Mouse (Mus musculus): Measurements from ENCODE around the gene Eci2. TPM values are rescaled to one million over a fixed set of nuclear protein-coding genes. Genes with fewer than 3 reads are reported as not detected.
"Not testable (repeated sequence)": the region's sequence is repeated elsewhere in the genome, so short reads cannot be mapped to it uniquely, and the experiment has no call there.

The Eci2 gene
- polyA plus RNA-seq, 1 experiment from 2014 or later = 143 TPM

DNA sequence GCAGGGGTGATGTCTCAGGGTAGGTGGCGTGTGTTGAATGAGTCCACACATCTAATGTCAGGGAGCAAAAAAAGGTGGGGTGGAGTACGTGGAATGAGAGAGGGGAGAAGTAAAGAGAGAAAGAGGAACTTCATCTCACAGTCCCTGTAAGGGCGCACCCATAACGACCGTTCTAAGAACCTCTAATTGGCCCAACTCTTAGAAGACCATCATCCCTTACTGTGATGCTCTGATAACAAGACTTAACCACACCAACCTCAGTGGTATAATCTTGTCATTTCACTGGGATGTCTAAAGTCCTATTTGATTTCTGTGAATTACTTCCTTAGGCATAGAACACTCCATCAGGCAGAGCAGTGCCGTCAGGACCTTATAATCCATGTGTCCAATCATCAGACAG, 9.5 kb downstream of the Eci2 start:
- no peak overlapping the region for H3K27ac ChIP-seq (replicated peaks; ENCODE audit: low read depth, low read length)
- DNase-seq (ENCODE audit: low spot score) = no peak

DNA sequence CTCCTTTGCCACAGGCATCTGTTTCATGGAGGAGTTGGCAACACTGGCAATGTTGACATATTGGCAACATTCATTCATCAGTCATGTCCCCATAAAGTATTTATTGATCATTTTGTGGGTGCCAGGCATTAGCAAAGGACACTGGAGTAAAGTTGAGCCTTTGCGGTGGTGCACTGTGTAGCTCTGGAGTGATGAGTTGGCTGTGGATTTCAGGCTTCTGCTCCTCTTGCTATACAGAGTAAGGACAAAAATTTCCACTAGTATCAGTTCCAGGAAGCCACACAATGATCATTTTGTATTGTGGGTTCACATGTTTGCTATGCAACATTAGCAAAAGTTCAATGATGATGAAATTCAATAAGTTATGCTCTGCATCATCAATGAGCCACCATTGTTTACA, 10.8 kb downstream of the Eci2 start:
- WGBS = 86% methylated on average over 1 of the region's 1 CpGs
- ATAC-seq (replicated peaks; ENCODE audit: insufficient number of reproducible peaks, low FRiP score, low TSS enrichment, low read depth) = no peak

More for the DNA sequence above, 9.5 kb downstream of the Eci2 start:
- ATAC-seq (replicated peaks; ENCODE audit: insufficient number of reproducible peaks, low FRiP score, low TSS enrichment, low read depth) = no peak
- Histone ChIP-seq H3K9me3 (replicated peaks; ENCODE audit: control insufficient read depth, low read length) (no peaks in the 10 kb centered on the region), H3K9ac (replicated peaks; ENCODE audit: low read length) (no peak overlapping the region), H3K36me3 (replicated peaks; ENCODE audit: control insufficient read depth, insufficient read depth, low read depth, low read length) (no peaks in the 10 kb centered on the region), H3K4me3 (ENCODE audit: low read depth, low read length) (no peak overlapping the region), H3K4me2 (ENCODE audit: low read depth, low read length) (no peak overlapping the region), H3K4me1 (ENCODE audit: control insufficient read depth, insufficient read depth, low read length) (no peaks in the 10 kb centered on the region), H3K27me3 (ENCODE audit: control insufficient read depth, insufficient read depth, low read length) (no peaks in the 10 kb centered on the region)
- WGBS = 82% methylated on average over 6 of the region's 6 CpGs

DNA sequence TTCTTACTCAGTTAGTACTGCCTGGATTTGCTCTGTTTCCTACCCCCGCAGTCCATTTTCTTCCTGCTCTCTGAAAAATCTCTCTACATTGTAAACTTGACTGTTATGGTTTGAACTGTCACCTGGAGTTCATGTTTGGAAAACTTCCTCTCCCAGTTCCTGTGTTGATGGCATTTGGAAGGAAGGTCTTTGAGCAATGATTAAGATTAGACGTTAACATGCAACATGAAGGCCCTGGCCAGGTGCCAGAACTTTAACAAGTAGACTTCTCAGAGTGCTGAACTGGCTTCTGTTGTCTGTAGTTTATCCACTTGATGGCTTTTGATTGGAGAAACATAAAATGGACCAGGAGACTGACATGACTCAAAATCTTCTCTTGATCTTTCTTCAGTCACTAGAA, 31.0 kb downstream of the Eci2 start:
- H3K36me3 ChIP-seq (replicated peaks; ENCODE audit: control insufficient read depth, insufficient read depth, low read depth, low read length) = no peaks in the 10 kb centered on the region
- no peak for ATAC-seq (replicated peaks; ENCODE audit: insufficient number of reproducible peaks, low FRiP score, low TSS enrichment, low read depth)
- H3K4me1 ChIP-seq (ENCODE audit: control insufficient read depth, insufficient read depth, low read length) = no peaks in the 10 kb centered on the region
- H3K4me3 ChIP-seq (ENCODE audit: low read depth, low read length) = no peak overlapping the region
- no peaks in the 10 kb centered on the region for H3K9me3 ChIP-seq (replicated peaks; ENCODE audit: control insufficient read depth, low read length)
- H3K9ac ChIP-seq (replicated peaks; ENCODE audit: low read length) = no peak overlapping the region
- no peak overlapping the region for H3K4me2 ChIP-seq (ENCODE audit: low read depth, low read length)
- WGBS = 90% methylated on average over 2 of the region's 2 CpGs
- H3K27me3 ChIP-seq (ENCODE audit: control insufficient read depth, insufficient read depth, low read length) = no peaks in the 10 kb centered on the region
- H3K27ac ChIP-seq (replicated peaks; ENCODE audit: low read depth, low read length) = no peak overlapping the region
- DNase-seq (ENCODE audit: low spot score) = no peak

More for the DNA sequence above, 10.8 kb downstream of the Eci2 start:
- Histone ChIP-seq H3K4me1 (ENCODE audit: control insufficient read depth, insufficient read depth, low read length) (no peaks in the 10 kb centered on the region), H3K27me3 (ENCODE audit: control insufficient read depth, insufficient read depth, low read length) (no peaks in the 10 kb centered on the region), H3K9ac (replicated peaks; ENCODE audit: low read length) (no peak overlapping the region), H3K36me3 (replicated peaks; ENCODE audit: control insufficient read depth, insufficient read depth, low read depth, low read length) (no peaks in the 10 kb centered on the region), H3K27ac (replicated peaks; ENCODE audit: low read depth, low read length) (no peak overlapping the region), H3K4me2 (ENCODE audit: low read depth, low read length) (no peak overlapping the region), H3K4me3 (ENCODE audit: low read depth, low read length) (no peak overlapping the region), H3K9me3 (replicated peaks; ENCODE audit: control insufficient read depth, low read length) (no peaks in the 10 kb centered on the region)
- DNase-seq (ENCODE audit: low spot score) = no peak

DNA sequence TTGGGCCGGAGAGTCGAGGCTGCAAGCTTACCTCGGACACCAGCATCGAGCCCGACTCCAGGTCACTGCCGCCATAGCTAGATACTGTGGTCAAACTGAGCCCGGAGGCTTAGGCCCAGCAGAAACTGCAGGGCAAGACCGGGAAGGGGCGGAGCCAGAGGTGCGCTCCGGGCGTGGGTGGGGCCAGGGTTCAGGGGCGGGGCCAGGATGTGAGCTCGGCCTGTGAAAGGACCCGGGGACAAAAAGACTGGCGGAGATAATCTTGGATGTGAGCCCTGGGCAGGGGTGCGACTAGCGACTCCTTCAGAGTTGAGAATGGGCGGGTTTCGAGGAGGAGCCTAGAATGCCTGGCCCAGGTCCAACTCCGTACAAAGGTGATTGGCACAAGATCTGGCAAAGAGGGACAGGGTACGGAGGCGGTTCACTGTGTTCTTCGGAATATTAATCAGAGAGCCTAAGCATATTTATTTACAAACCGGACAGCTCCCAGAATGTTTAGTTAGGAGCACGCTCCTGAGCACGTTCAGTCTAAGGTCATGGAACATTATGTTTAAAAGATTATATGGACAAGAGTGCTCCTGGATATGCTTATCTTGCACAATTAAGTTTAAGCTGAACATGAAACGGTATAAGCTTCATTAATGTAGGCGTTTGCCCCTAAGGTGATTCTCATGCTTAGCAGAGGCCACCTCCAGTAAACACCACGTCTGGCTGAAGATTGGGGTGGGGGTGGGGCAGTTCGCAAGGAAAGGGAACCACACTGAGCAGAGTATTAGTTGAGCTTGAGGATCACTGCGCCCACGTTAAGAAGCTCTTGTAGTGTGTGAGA, 32.7 kb downstream of the Eci2 start:
- Histone ChIP-seq H3K4me1 (ENCODE audit: control insufficient read depth, insufficient read depth, low read length) (no peaks in the 10 kb centered on the region), H3K27me3 (ENCODE audit: control insufficient read depth, insufficient read depth, low read length) (no peaks in the 10 kb centered on the region), H3K27ac (replicated peaks; ENCODE audit: low read depth, low read length) (peak overlapping the region; percentile 52; the same call in 1 of the 2 replicates), H3K36me3 (replicated peaks; ENCODE audit: control insufficient read depth, insufficient read depth, low read depth, low read length) (no peaks in the 10 kb centered on the region), H3K4me3 (ENCODE audit: low read depth, low read length) (peak overlapping the region; percentile 57), H3K9me3 (replicated peaks; ENCODE audit: control insufficient read depth, low read length) (no peaks in the 10 kb centered on the region), H3K4me2 (ENCODE audit: low read depth, low read length) (peak overlapping the region; percentile 72), H3K9ac (replicated peaks; ENCODE audit: low read length) (peak overlapping the region; percentile 84)
- DNase-seq (ENCODE audit: low spot score) (peak; percentile 95), ATAC-seq (replicated peaks; ENCODE audit: insufficient number of reproducible peaks, low FRiP score, low TSS enrichment, low read depth) (peak; percentile 99)
- 2% methylated on average over 33 of the region's 33 CpGs for WGBS

DNA sequence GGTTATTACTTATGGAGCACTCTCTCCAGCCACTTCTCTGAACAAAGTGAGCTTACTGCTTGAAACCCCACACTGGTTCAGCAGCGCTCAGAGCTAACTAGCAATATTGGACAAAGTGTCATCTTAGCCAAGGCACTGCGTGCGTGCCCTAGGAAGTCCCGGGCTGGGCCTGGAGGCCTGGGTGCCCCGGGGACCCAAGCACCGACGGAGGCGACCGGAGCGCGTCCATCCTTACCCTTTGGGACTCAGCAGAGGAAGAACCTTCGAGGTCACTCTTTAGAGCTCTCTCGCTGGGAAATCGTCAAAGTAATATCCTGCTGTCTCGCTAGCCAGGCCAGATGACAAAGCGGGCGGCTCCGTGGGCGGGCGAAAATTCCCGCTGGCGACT, 33.3 kb downstream of the Eci2 start:
- under 1% methylated on average over 22 of the region's 22 CpGs for WGBS
- Histone ChIP-seq H3K27me3 (ENCODE audit: control insufficient read depth, insufficient read depth, low read length) (no peaks in the 10 kb centered on the region), H3K9ac (replicated peaks; ENCODE audit: low read length) (peak overlapping the region; percentile 84), H3K9me3 (replicated peaks; ENCODE audit: control insufficient read depth, low read length) (no peaks in the 10 kb centered on the region), H3K27ac (replicated peaks; ENCODE audit: low read depth, low read length) (peak overlapping the region; percentile 52; the same call in 1 of the 2 replicates), H3K36me3 (replicated peaks; ENCODE audit: control insufficient read depth, insufficient read depth, low read depth, low read length) (no peaks in the 10 kb centered on the region; the same call in 1 of the 2 replicates), H3K4me2 (ENCODE audit: low read depth, low read length) (peak overlapping the region; percentile 72), H3K4me1 (ENCODE audit: control insufficient read depth, insufficient read depth, low read length) (no peaks in the 10 kb centered on the region), H3K4me3 (ENCODE audit: low read depth, low read length) (peak overlapping the region; percentile 57)
- DNase-seq (ENCODE audit: low spot score) = peak; percentile 48
- ATAC-seq (replicated peaks; ENCODE audit: insufficient number of reproducible peaks, low FRiP score, low TSS enrichment, low read depth) = peak; percentile 64

DNA sequence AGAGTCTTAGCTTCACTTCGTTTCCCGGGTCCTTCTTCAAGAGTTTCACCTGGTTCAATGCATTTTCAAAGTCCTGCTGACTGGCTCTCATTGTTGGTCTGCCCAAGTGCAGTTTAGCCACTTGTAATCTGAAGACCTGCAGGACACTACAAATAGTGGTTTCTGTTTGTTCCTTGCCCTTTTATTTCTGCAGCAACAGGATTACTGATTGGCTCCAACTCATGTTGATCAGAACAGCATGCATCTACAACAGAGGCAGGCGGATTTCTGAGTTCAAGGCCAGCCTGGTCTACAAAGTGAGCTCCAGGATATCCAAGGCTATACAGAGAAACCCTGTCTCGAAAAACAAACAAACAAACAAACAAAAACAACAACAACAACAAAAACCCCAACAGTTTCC, 33.8 kb downstream of the Eci2 start:
- no peaks in the 10 kb centered on the region for H3K9me3 ChIP-seq (replicated peaks; ENCODE audit: control insufficient read depth, low read length)
- no peaks in the 10 kb centered on the region; the same call in 1 of the 2 replicates for H3K36me3 ChIP-seq (replicated peaks; ENCODE audit: control insufficient read depth, insufficient read depth, low read depth, low read length)
- H3K4me1 ChIP-seq (ENCODE audit: control insufficient read depth, insufficient read depth, low read length) = no peaks in the 10 kb centered on the region
- no peak overlapping the region for H3K9ac ChIP-seq (replicated peaks; ENCODE audit: low read length)
- no peak overlapping the region for H3K27ac ChIP-seq (replicated peaks; ENCODE audit: low read depth, low read length)
- H3K4me3 ChIP-seq (ENCODE audit: low read depth, low read length) = peak overlapping the region; percentile 57
- WGBS = 83% methylated on average over 4 of the region's 4 CpGs
- H3K27me3 ChIP-seq (ENCODE audit: control insufficient read depth, insufficient read depth, low read length) = no peaks in the 10 kb centered on the region
- DNase-seq (ENCODE audit: low spot score) (peak; percentile 2), ATAC-seq (replicated peaks; ENCODE audit: insufficient number of reproducible peaks, low FRiP score, low TSS enrichment, low read depth) (no peak)
- H3K4me2 ChIP-seq (ENCODE audit: low read depth, low read length) = peak overlapping the region; percentile 72

DNA sequence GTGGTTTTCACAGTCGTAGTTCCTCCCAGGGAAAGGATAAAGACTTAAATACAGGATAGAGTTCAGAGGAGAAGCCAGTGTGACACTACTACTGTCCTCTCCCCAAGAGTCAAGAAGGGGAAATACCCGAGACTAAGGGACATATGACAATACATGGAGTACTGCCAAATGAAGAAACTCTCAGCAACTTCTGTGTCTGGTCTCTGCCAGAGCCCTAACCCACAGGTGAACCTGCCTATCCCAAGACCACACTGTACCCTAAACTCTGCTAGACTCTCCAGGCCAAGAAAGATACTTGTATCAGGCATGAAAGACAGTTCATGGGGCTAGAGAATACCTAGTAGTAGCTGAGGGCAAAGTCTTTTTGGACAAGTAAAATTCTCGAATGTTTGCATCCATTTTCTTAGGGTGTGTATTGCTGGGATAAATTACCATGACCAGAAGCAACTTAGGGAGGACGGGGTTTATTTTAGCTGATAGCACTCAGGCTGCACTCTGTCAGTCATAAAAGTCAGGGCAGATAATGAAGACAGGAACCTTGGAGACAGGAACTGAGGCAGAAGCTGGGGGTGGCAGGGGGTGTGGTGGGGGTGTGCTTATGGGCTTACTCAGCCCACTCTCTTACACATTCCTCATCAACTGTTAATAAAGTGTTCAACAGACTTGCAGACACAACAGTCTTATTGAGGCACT, 35.2 kb downstream of the Eci2 start:
- Histone ChIP-seq H3K27ac (replicated peaks; ENCODE audit: low read depth, low read length) (no peak overlapping the region), H3K9ac (replicated peaks; ENCODE audit: low read length) (no peak overlapping the region), H3K27me3 (ENCODE audit: control insufficient read depth, insufficient read depth, low read length) (no peaks in the 10 kb centered on the region), H3K4me3 (ENCODE audit: low read depth, low read length) (no peak overlapping the region), H3K36me3 (replicated peaks; ENCODE audit: control insufficient read depth, insufficient read depth, low read depth, low read length) (no peaks in the 10 kb centered on the region; the same call in 1 of the 2 replicates), H3K4me1 (ENCODE audit: control insufficient read depth, insufficient read depth, low read length) (no peaks in the 10 kb centered on the region), H3K9me3 (replicated peaks; ENCODE audit: control insufficient read depth, low read length) (no peaks in the 10 kb centered on the region), H3K4me2 (ENCODE audit: low read depth, low read length) (no peak overlapping the region)
- no peak for DNase-seq (ENCODE audit: low spot score)
- WGBS = 79% methylated on average over 4 of the region's 4 CpGs
- ATAC-seq (replicated peaks; ENCODE audit: insufficient number of reproducible peaks, low FRiP score, low TSS enrichment, low read depth) = no peak

DNA sequence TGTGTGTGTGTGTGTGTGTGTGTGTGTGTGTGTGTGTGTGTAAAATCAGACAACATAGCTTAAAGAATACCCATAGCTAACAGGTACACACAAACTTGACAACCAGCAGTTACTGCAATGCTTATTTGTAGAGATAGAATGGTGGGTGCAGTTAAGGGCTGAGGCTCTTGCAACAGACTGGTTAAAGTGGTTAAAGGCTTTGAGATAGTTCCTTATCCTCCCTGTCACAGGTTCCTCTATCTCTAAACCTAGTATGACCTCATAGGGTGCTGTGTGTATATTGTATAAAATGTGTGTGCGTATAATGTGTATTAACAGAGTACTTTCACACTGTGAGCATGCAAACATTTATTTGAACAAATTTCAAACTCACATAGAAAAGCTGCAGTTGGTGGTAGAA, 43.4 kb downstream of the Eci2 start:
- not testable (repeated sequence) for H3K36me3 ChIP-seq (replicated peaks; ENCODE audit: control insufficient read depth, insufficient read depth, low read depth, low read length)

More for the DNA sequence above, 43.4 kb downstream of the Eci2 start:
- not testable (repeated sequence) for H3K4me3 ChIP-seq (ENCODE audit: low read depth, low read length); H3K9me3 ChIP-seq (replicated peaks; ENCODE audit: control insufficient read depth, low read length); H3K9ac ChIP-seq (replicated peaks; ENCODE audit: low read length); H3K27ac ChIP-seq (replicated peaks; ENCODE audit: low read depth, low read length); H3K4me1 ChIP-seq (ENCODE audit: control insufficient read depth, insufficient read depth, low read length); H3K4me2 ChIP-seq (ENCODE audit: low read depth, low read length); ATAC-seq (replicated peaks; ENCODE audit: insufficient number of reproducible peaks, low FRiP score, low TSS enrichment, low read depth); H3K27me3 ChIP-seq (ENCODE audit: control insufficient read depth, insufficient read depth, low read length); DNase-seq (ENCODE audit: low spot score)
- WGBS = 94% methylated on average over 1 of the region's 1 CpGs
